Mouse (Mus musculus) liver, embryonic 14.5 days (tissue): ENCODE data around the gene Siah2. TPM values are rescaled to one million over a fixed set of nuclear protein-coding genes. Genes with fewer than 3 reads are reported as not detected.

Experiments
- ATAC-seq: fragments of 200-750 bp; cut with Nextera tagmentation; 2 replicates; pipeline ENCODE4 v1.8.0; 2017; ENCODE audit warnings: moderate number of reproducible peaks, mild to moderate bottlenecking, moderate library complexity; ENCODE audit not compliant: insufficient read depth
- DNase-seq, 3 experiments: peaks; one replicate each; pipeline ENCODE4 v3.0.0-alpha.2; 2012 to 2013; ENCODE audit warnings: low read depth in 3 of 3, low spot score in 3 of 3
- H3K27ac ChIP-seq: fragments of 300-500 bp; sonication (generic); 2 replicates; pipeline ENCODE4 v1.5.1; 2014; ENCODE audit warnings: moderate library complexity, mild to moderate bottlenecking, control low read depth, inconsistent platforms
- H3K27me3 ChIP-seq: fragments of 300-500 bp; sonication (generic); 2 replicates; pipeline ENCODE4 v1.6.1; 2014; ENCODE audit warnings: mild to moderate bottlenecking, low read length, moderate library complexity; ENCODE audit not compliant: control insufficient read depth, insufficient read depth
- H3K36me3 ChIP-seq: fragments of 300-500 bp; sonication (generic); replicated peaks from 2 replicates; pipeline ENCODE4 v1.6.1; 2014; ENCODE audit warnings: low read depth; ENCODE audit not compliant: control insufficient read depth, insufficient read depth
- H3K4me1 ChIP-seq, 2 experiments: fragments of 200-500 bp in 1 of 2; fragments of 300-500 bp in 1 of 2; sonication (generic) in 1 of 2; replicated peaks; 2 replicates each; pipeline ENCODE4 v1.6.1; 2012 to 2014; ENCODE audit warnings: antibody characterized with exemption in 1 of 2, inconsistent platforms in 1 of 2, low read length in 1 of 2; ENCODE audit not compliant: control insufficient read depth in 2 of 2, insufficient read depth in 2 of 2
- H3K4me2 ChIP-seq: fragments of 300-500 bp; sonication (generic); 2 replicates; pipeline ENCODE4 v1.6.1; 2014; ENCODE audit warnings: low read depth, mild to moderate bottlenecking, control low read depth, moderate library complexity
- H3K4me3 ChIP-seq, 2 experiments: fragments of 200-500 bp in 1 of 2; fragments of 300-500 bp in 1 of 2; sonication (generic) in 1 of 2; 2 replicates each; pipeline ENCODE4 v1.5.1; 2012 to 2014; ENCODE audit warnings: low read depth in 2 of 2, low read length in 2 of 2, mild to moderate bottlenecking in 2 of 2, control low read depth in 1 of 2, inconsistent platforms in 1 of 2, moderate library complexity in 1 of 2; ENCODE audit not compliant: insufficient read depth in 1 of 2
- H3K9ac ChIP-seq: fragments of 300-500 bp; sonication (generic); replicated peaks from 2 replicates; pipeline ENCODE4 v1.6.1; 2014; ENCODE audit warnings: mild to moderate bottlenecking, control low read depth, moderate library complexity
- H3K9me3 ChIP-seq: fragments of 300-500 bp; sonication (generic); 2 replicates; pipeline ENCODE4 v1.6.1; 2016; ENCODE audit warnings: low read length, mixed read lengths; ENCODE audit not compliant: control insufficient read depth
- CTCF ChIP-seq: IDR thresholded peaks from 2 replicates; pipeline ENCODE4 v1.5.1; 2016; ENCODE audit warnings: antibody characterized with exemption, low read depth, control low read depth
- EP300 ChIP-seq: IDR thresholded peaks from 2 replicates; pipeline ENCODE4 v1.6.1; 2016; ENCODE audit warnings: antibody characterized with exemption, low read depth
- WGBS: fragments of 180-500 bp; shearing (Covaris S2); extraction: QIAGEN DNeasy Blood & Tissue Kit; methylation state at CpG from one replicate; pipeline ENCODE4 v1.1.7; 2014; ENCODE audit not compliant: insufficient replicate concordance; 5-methylcytosine and 5-hydroxymethylcytosine counted together
- polyA plus RNA-seq, 2 experiments: library from polyadenylated mRNA; depleted of rRNA in 1 of 2; stranded (reverse) in 1 of 2; unstranded in 1 of 2; fragments of >200 nt; fragmentation: Nextera tagmentation in 1 of 2; extraction: Ambion mirVana in 1 of 2; gene quantifications; 2 replicates each; pipeline versions ENCODE4 v1.2.1 to v1.2.3; 2012 to 2014

Siah2 gene
- polyA plus RNA-seq, 2 experiments: 2.8 to 4.7 TPM

DNA sequence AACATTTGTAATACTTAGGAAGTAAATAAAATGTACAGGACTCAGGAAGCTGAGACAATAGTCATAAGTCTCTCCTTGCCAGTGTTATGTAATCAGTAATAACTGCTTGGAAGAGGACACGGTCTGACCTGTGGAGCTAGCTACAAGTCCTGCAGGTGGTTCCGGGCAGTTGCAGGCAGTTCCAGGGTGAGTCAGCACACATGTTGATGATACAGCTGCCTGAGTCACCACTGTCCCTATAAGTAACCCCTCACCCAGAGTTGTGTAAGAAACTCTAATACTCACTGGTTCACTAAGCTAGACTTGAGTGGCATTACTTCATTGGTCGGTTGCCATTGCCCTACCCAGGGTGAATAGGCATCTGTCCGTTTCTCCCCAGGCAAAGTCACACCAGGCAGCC is 21.0 kb upstream of the Siah2 start:
- Histone ChIP-seq H3K4me2 (no peak overlapping the region), H3K27me3 (no peaks in the 10 kb centered on the region), H3K27ac (no peak overlapping the region), H3K4me1 (peaks cover 0 to 7% of the 10 kb centered on the region in 2 experiments; a peak in 2 of 4 replicates), H3K9me3 (no peaks in the 10 kb centered on the region), H3K36me3 (no peaks in the 10 kb centered on the region), H3K9ac (no peak overlapping the region), H3K4me3 (no peak overlapping the region)
- ATAC-seq: no peak
- DNase-seq: no peak
- 66% methylated on average over 4 of the region's 4 CpGs for WGBS
- TF ChIP-seq EP300 (no peak), CTCF (no peak)

GRCm38 (mm10) chr3:58704547-58704946 is 12.3 kb upstream of the Siah2 start:
- Histone ChIP-seq H3K9ac (no peak overlapping the region), H3K36me3 (no peaks in the 10 kb centered on the region), H3K27ac (no peak overlapping the region), H3K27me3 (no peaks in the 10 kb centered on the region), H3K4me1 (no peaks in the 10 kb centered on the region), H3K9me3 (no peaks in the 10 kb centered on the region), H3K4me2 (no peak overlapping the region), H3K4me3 (no peak overlapping the region)
- no peak for ATAC-seq
- TF ChIP-seq EP300 (no peak), CTCF (0 out of 2 replicates have a peak, but pooled peaks have one; percentile 11)
- no peak for DNase-seq
- WGBS: 56% methylated on average over 4 of the region's 4 CpGs

DNA sequence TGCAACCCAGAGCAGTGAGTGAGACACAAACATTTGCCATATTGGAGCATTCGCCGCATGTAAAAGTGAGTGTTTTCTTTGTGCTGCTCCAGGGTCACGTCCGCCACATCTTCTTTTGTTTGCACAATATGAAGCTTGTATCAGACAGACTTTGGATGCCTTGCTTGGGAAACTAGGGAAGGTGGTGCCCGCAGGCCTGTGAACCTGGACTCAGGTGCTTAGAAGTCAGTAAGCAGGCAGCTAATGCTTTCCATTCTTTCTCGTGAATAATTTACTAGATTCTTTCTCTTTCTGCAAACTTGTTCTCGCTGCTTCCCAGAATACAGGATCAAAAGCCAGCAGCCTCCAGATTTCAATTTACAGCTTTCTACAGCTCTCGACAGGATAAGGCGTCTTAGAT is 11.5 kb upstream of the Siah2 start:
- H3K9me3 ChIP-seq: no peaks in the 10 kb centered on the region
- no peak overlapping the region for H3K9ac ChIP-seq
- H3K36me3 ChIP-seq: no peaks in the 10 kb centered on the region
- H3K4me1 ChIP-seq: no peaks in the 10 kb centered on the region
- WGBS: 61% methylated on average over 9 of the region's 9 CpGs
- H3K4me2 ChIP-seq: no peak overlapping the region
- no peaks in the 10 kb centered on the region for H3K27me3 ChIP-seq
- ATAC-seq (no peak), DNase-seq (no peak)
- H3K4me3 ChIP-seq: no peak overlapping the region
- TF ChIP-seq CTCF (no peak), EP300 (no peak)
- no peak overlapping the region for H3K27ac ChIP-seq

GRCm38 (mm10) chr3:58702329-58702728 is 10.1 kb upstream of the Siah2 start:
- no peak overlapping the region for H3K4me2 ChIP-seq
- TF ChIP-seq CTCF: no peak
- no peak for TF ChIP-seq EP300
- no peak overlapping the region for H3K9ac ChIP-seq
- no peak for DNase-seq
- no peak overlapping the region for H3K27ac ChIP-seq
- 48% methylated on average over 1 of the region's 1 CpGs for WGBS
- no peaks in the 10 kb centered on the region for H3K4me1 ChIP-seq
- no peak overlapping the region for H3K4me3 ChIP-seq
- no peaks in the 10 kb centered on the region for H3K27me3 ChIP-seq
- no peak for ATAC-seq
- no peaks in the 10 kb centered on the region for H3K9me3 ChIP-seq
- no peaks in the 10 kb centered on the region for H3K36me3 ChIP-seq

DNA sequence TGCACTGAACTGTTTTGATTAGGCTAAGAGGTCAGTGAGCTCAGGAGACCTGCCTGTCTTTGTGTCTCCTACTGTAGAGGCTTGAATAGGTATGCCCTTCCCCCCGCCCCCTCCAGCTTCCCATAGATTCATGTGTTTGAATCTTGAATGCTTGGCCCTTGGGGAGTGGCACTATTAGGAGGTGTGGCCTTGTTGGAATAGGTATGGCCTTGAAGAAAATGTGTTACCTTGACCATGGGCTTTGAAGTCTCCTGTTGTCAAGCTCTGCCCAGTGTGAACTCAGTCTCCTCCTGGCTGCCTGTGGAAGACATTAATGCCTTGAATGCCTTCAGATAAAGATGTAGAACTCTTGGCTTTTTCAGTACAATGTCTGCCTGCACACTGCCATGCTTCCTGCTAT is 9.2 kb upstream of the Siah2 start:
- ATAC-seq (no peak), DNase-seq (no peak)
- Histone ChIP-seq H3K36me3 (no peaks in the 10 kb centered on the region), H3K4me3 (no peak overlapping the region), H3K9me3 (no peaks in the 10 kb centered on the region), H3K9ac (no peak overlapping the region), H3K27ac (no peak overlapping the region), H3K27me3 (no peaks in the 10 kb centered on the region), H3K4me1 (no peaks in the 10 kb centered on the region), H3K4me2 (no peak overlapping the region)
- 80% methylated on average over 1 of the region's 1 CpGs for WGBS
- no peak for TF ChIP-seq EP300
- TF ChIP-seq CTCF: no peak

DNA sequence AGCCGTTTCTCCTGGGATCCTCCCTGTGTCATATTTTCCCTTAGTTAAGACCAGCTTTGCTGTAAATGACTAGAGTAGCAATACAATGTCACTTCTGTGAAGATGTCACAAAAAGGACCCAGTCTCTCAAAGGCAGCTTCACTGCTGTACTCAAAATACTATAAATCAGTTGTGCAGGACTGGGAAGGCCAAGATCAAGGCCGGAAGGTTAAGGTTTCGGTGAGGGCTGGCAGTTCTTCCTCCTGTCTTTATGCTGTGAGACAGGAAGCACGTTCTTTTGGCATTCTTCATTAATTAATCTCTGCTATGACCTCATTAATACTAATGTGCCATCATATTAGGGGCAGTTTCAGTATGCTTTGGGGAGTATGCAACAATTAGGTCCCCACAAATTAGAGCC is 5.7 kb upstream of the Siah2 start:
- Histone ChIP-seq H3K36me3 (no peaks in the 10 kb centered on the region), H3K27me3 (no peaks in the 10 kb centered on the region; the same call in 1 of the 2 replicates), H3K4me1 (no peaks in the 10 kb centered on the region; a peak in 1 of 4 replicates), H3K4me3 (no peak overlapping the region), H3K9me3 (no peaks in the 10 kb centered on the region), H3K4me2 (no peak overlapping the region), H3K9ac (no peak overlapping the region), H3K27ac (no peak overlapping the region)
- no peak for TF ChIP-seq EP300
- no peak for TF ChIP-seq CTCF
- DNase-seq (no peak), ATAC-seq (no peak)
- WGBS: 74% methylated on average over 4 of the region's 4 CpGs
